Mouse (Mus musculus) kidney, postnatal 0 days (tissue): Measurements from ENCODE around the gene Map3k7. TPM values are rescaled to one million over a fixed set of nuclear protein-coding genes. Genes with fewer than 3 reads are reported as not detected.
A peak's percentile ranks its signal among the peaks of the same experiment; 100 is the strongest.

Experiments
- ATAC-seq: fragments of 200-750 bp; cut with Nextera tagmentation; replicated peaks from 2 replicates; pipeline ENCODE4 v1.8.0; 2017; ENCODE audit warnings: low read depth, moderate number of reproducible peaks, moderate TSS enrichment, moderate library complexity; ENCODE audit not compliant: low FRiP score
- DNase-seq: peaks from one replicate; pipeline ENCODE4 v3.0.0-alpha.2; 2016; ENCODE audit warnings: low spot score
- H3K27ac ChIP-seq: fragments of 300-500 bp; sonication (generic); 2 replicates; pipeline ENCODE4 v1.5.1; 2014; ENCODE audit warnings: mild to moderate bottlenecking
- H3K27me3 ChIP-seq: fragments of 300-500 bp; sonication (generic); 2 replicates; pipeline ENCODE4 v1.6.1; 2014; ENCODE audit warnings: low read length, mixed read lengths; ENCODE audit not compliant: insufficient read depth
- H3K36me3 ChIP-seq: fragments of 300-500 bp; sonication (generic); 2 replicates; pipeline ENCODE4 v1.6.1; 2014; ENCODE audit warnings: low read length, mixed read lengths; ENCODE audit not compliant: insufficient read depth
- H3K4me1 ChIP-seq: fragments of 300-500 bp; sonication (generic); replicated peaks from 2 replicates; pipeline ENCODE4 v1.6.1; 2014; ENCODE audit warnings: antibody characterized with exemption, low read length, mixed read lengths; ENCODE audit not compliant: insufficient read depth
- H3K4me2 ChIP-seq: fragments of 300-500 bp; sonication (generic); 2 replicates; pipeline ENCODE4 v1.6.1; 2014; ENCODE audit warnings: mild to moderate bottlenecking, low read length, moderate library complexity, mixed read lengths
- H3K4me3 ChIP-seq: fragments of 300-500 bp; sonication (generic); replicated peaks from 2 replicates; pipeline ENCODE4 v1.5.1; 2014; ENCODE audit warnings: low read depth, low read length
- H3K9ac ChIP-seq: fragments of 300-500 bp; sonication (generic); 2 replicates; pipeline ENCODE4 v1.6.1; 2014; ENCODE audit warnings: low read depth, low read length
- H3K9me3 ChIP-seq: fragments of 300-500 bp; sonication (generic); replicated peaks from 2 replicates; pipeline ENCODE4 v1.6.1; 2016; ENCODE audit warnings: low read length, inconsistent platforms, mixed read lengths
- CTCF ChIP-seq: IDR thresholded peaks from 2 replicates; pipeline ENCODE4 v1.5.1; 2016; ENCODE audit warnings: antibody characterized with exemption, low read depth, mild to moderate bottlenecking, moderate library complexity
- WGBS: fragments of 180-500 bp; shearing (Covaris S2); extraction: QIAGEN DNeasy Blood & Tissue Kit; methylation state at CpG from one replicate; pipeline ENCODE4 v1.1.7; 2014; 5-methylcytosine and 5-hydroxymethylcytosine counted together
- polyA plus RNA-seq: library from polyadenylated mRNA; unstranded; fragments of >200 nt; fragmentation: Nextera tagmentation; extraction: Ambion mirVana; gene quantifications from 2 replicates; pipeline ENCODE4 v1.2.1, GENCODE M21; 2015

Gene Map3k7
- polyA plus RNA-seq, 1 experiment from 2014 or later, result 21.8 TPM

- ATAC-seq (no peak), DNase-seq (no peak)
- Histone ChIP-seq H3K9ac (no peak overlapping the region), H3K4me1 (no peaks in the 10 kb centered on the region), H3K4me2 (no peak overlapping the region), H3K27me3 (no peaks in the 10 kb centered on the region), H3K27ac (no peak overlapping the region), H3K36me3 (no peaks in the 10 kb centered on the region), H3K9me3 (no peaks in the 10 kb centered on the region), H3K4me3 (no peak overlapping the region)
- no peak for TF ChIP-seq CTCF
- 61% methylated on average over 14 of the region's 14 CpGs for WGBS
Observed at GRCm38 (mm10) chr4:32053171-32053570, 89.3 kb downstream of the Map3k7 start.

GRCm38 (mm10) chr4:32055151-32056052 is 91.5 kb downstream of the Map3k7 start:
- peak; percentile 90 for DNase-seq
- Histone ChIP-seq H3K9me3 (no peaks in the 10 kb centered on the region), H3K4me1 (no peaks in the 10 kb centered on the region), H3K36me3 (no peaks in the 10 kb centered on the region), H3K9ac (peak overlapping the region; percentile 53; the same call in 1 of the 2 replicates), H3K27ac (no peak overlapping the region), H3K27me3 (no peaks in the 10 kb centered on the region), H3K4me2 (peak overlapping the region; percentile 75), H3K4me3 (peak overlapping the region; percentile 40)
- WGBS, result 24% methylated on average over 21 of the region's 21 CpGs
- peak; percentile 94 for TF ChIP-seq CTCF
- ATAC-seq, result peak; percentile 78

GRCm38 (mm10) chr4:32056441-32056840 is 92.5 kb downstream of the Map3k7 start:
- Histone ChIP-seq H3K4me1 (no peaks in the 10 kb centered on the region), H3K4me3 (no peak overlapping the region), H3K9me3 (no peaks in the 10 kb centered on the region), H3K4me2 (no peak overlapping the region), H3K36me3 (no peaks in the 10 kb centered on the region), H3K9ac (no peak overlapping the region), H3K27ac (no peak overlapping the region), H3K27me3 (no peaks in the 10 kb centered on the region)
- ATAC-seq (no peak), DNase-seq (no peak)
- no peak for TF ChIP-seq CTCF
- WGBS, result 72% methylated on average over 7 of the region's 7 CpGs

GRCm38 (mm10) chr4:32057102-32057501 is 93.2 kb downstream of the Map3k7 start:
- Histone ChIP-seq H3K9me3 (no peaks in the 10 kb centered on the region), H3K4me1 (no peaks in the 10 kb centered on the region), H3K36me3 (no peaks in the 10 kb centered on the region), H3K9ac (no peak overlapping the region), H3K4me3 (no peak overlapping the region), H3K27ac (no peak overlapping the region), H3K27me3 (no peaks in the 10 kb centered on the region), H3K4me2 (no peak overlapping the region)
- peak; percentile 68 for DNase-seq
- ATAC-seq, result no peak; the same call in 1 of the 2 replicates
- peak; percentile 85 for TF ChIP-seq CTCF
- 49% methylated on average over 5 of the region's 5 CpGs for WGBS

GRCm38 (mm10) chr4:32060686-32061085 is 96.8 kb downstream of the Map3k7 start:
- no peak for ATAC-seq
- no peak overlapping the region for H3K4me2 ChIP-seq
- no peak for TF ChIP-seq CTCF
- no peak overlapping the region for H3K4me3 ChIP-seq
- no peak overlapping the region for H3K9ac ChIP-seq
- H3K36me3 ChIP-seq, result no peaks in the 10 kb centered on the region
- H3K27ac ChIP-seq, result no peak overlapping the region
- no peak for DNase-seq
- WGBS, result 94% methylated on average over 4 of the region's 4 CpGs
- no peaks in the 10 kb centered on the region for H3K27me3 ChIP-seq
- no peaks in the 10 kb centered on the region for H3K9me3 ChIP-seq
- H3K4me1 ChIP-seq, result no peaks in the 10 kb centered on the region

- H3K27me3 ChIP-seq, result no peaks in the 10 kb centered on the region
- no peak for DNase-seq
- no peak overlapping the region for H3K4me3 ChIP-seq
- no peaks in the 10 kb centered on the region for H3K9me3 ChIP-seq
- H3K4me1 ChIP-seq, result no peaks in the 10 kb centered on the region
- H3K36me3 ChIP-seq, result no peaks in the 10 kb centered on the region
- ATAC-seq, result no peak
- H3K27ac ChIP-seq, result no peak overlapping the region
- no peak overlapping the region for H3K9ac ChIP-seq
- H3K4me2 ChIP-seq, result no peak overlapping the region
- 74% methylated on average over 4 of the region's 4 CpGs for WGBS
- no peak for TF ChIP-seq CTCF
Observed at GRCm38 (mm10) chr4:32062381-32063059, 98.6 kb downstream of the Map3k7 start.
